Mouse (Mus musculus) forebrain, embryonic 15.5 days (tissue): ENCODE data around the gene Gkn1. TPM values are rescaled to one million over a fixed set of nuclear protein-coding genes. Genes with fewer than 3 reads are reported as not detected.

Experiments used
- ATAC-seq: fragments of 200-750 bp; cut with Nextera tagmentation; replicated peaks from 2 replicates; pipeline ENCODE4 v1.8.0; 2017; ENCODE audit warnings: mild to moderate bottlenecking, moderate TSS enrichment, moderate library complexity
- H3K27ac ChIP-seq: fragments of 300-500 bp; sonication (generic); replicated peaks from 2 replicates; pipeline ENCODE4 v1.5.1; 2015; ENCODE audit warnings: mild to moderate bottlenecking, inconsistent platforms
- H3K27me3 ChIP-seq: fragments of 300-500 bp; sonication (generic); 2 replicates; pipeline ENCODE4 v1.6.1; 2015; ENCODE audit warnings: inconsistent platforms
- H3K36me3 ChIP-seq: fragments of 300-500 bp; sonication (generic); 2 replicates; pipeline ENCODE4 v1.6.1; 2015; ENCODE audit warnings: mild to moderate bottlenecking, inconsistent platforms
- H3K4me1 ChIP-seq: fragments of 300-500 bp; sonication (generic); 2 replicates; pipeline ENCODE4 v1.6.1; 2015; ENCODE audit warnings: inconsistent platforms
- H3K4me2 ChIP-seq: fragments of 300-500 bp; sonication (generic); replicated peaks from 2 replicates; pipeline ENCODE4 v1.6.1; 2015; ENCODE audit warnings: mild to moderate bottlenecking, inconsistent platforms
- H3K4me3 ChIP-seq: fragments of 300-500 bp; sonication (generic); 2 replicates; pipeline ENCODE4 v1.5.1; 2015; ENCODE audit warnings: mild to moderate bottlenecking, inconsistent platforms
- H3K9ac ChIP-seq: fragments of 300-500 bp; sonication (generic); replicated peaks from 2 replicates; pipeline ENCODE4 v1.6.1; 2015; ENCODE audit warnings: mild to moderate bottlenecking, inconsistent platforms
- H3K9me3 ChIP-seq: fragments of 300-500 bp; sonication (generic); 2 replicates; pipeline ENCODE4 v1.6.1; 2016; ENCODE audit warnings: inconsistent platforms
- WGBS: fragments of 180-500 bp; shearing (Covaris S2); methylation state at CpG from one replicate; pipeline ENCODE4 v1.1.7; 2015; ENCODE audit warnings: mixed read lengths; 5-methylcytosine and 5-hydroxymethylcytosine counted together
- polyA plus RNA-seq: library from polyadenylated mRNA; unstranded; fragments of >200 nt; fragmentation: Nextera tagmentation; extraction: Ambion mirVana; gene quantifications from 2 replicates; pipeline ENCODE4 v1.2.1, GENCODE M21; 2015

The Gkn1 gene
- polyA plus RNA-seq, 1 experiment from 2014 or later, result not detected

- H3K36me3 ChIP-seq, result no peaks in the 10 kb centered on the region
- H3K9ac ChIP-seq, result no peak within 1 kb of the TSS
- no peaks in the 10 kb centered on the region for H3K4me1 ChIP-seq
- H3K27me3 ChIP-seq, result no peaks in the 10 kb centered on the region
- no peak for ATAC-seq
- H3K4me3 ChIP-seq, result no peak within 1 kb of the TSS
- no peaks in the 10 kb centered on the region for H3K9me3 ChIP-seq
- H3K4me2 ChIP-seq, result no peak within 1 kb of the TSS
- WGBS, result 93% methylated on average over 9 of the region's 9 CpGs
- no peak within 1 kb of the TSS for H3K27ac ChIP-seq
Observed at GRCm38 (mm10) chr6:87373057-87373456, 22.3 kb upstream of the Gkn1 start, which contains the start of gene Gkn2. TSS of gene Gkn2 (plus strand) at chr6:87373357.

- Histone ChIP-seq H3K36me3 (no peaks in the 10 kb centered on the region), H3K4me3 (no peak overlapping the region), H3K4me1 (no peaks in the 10 kb centered on the region), H3K9me3 (no peaks in the 10 kb centered on the region), H3K9ac (no peak overlapping the region), H3K4me2 (no peak overlapping the region), H3K27me3 (no peaks in the 10 kb centered on the region), H3K27ac (no peak overlapping the region)
- 93% methylated on average over 5 of the region's 5 CpGs for WGBS
- ATAC-seq, result no peak
Observed at GRCm38 (mm10) chr6:87369223-87369622, 18.5 kb upstream of the Gkn1 start.

GRCm38 (mm10) chr6:87354441-87354840, 3.7 kb upstream of the Gkn1 start:
- Histone ChIP-seq H3K27me3 (no peaks in the 10 kb centered on the region), H3K9ac (no peak overlapping the region), H3K27ac (no peak overlapping the region), H3K4me2 (no peak overlapping the region), H3K36me3 (no peaks in the 10 kb centered on the region), H3K4me1 (no peaks in the 10 kb centered on the region), H3K4me3 (no peak overlapping the region), H3K9me3 (no peaks in the 10 kb centered on the region)
- 52% methylated on average over 5 of the region's 5 CpGs for WGBS
- no peak for ATAC-seq

- Histone ChIP-seq H3K4me3 (no peak overlapping the region), H3K27ac (no peak overlapping the region), H3K9me3 (no peaks in the 10 kb centered on the region), H3K9ac (no peak overlapping the region), H3K36me3 (no peaks in the 10 kb centered on the region), H3K4me1 (peaks cover 22% of the 10 kb centered on the region), H3K27me3 (no peaks in the 10 kb centered on the region), H3K4me2 (peak overlapping the region; percentile 86; the same call in 1 of the 2 replicates)
- 29% methylated on average over 6 of the region's 6 CpGs for WGBS
- ATAC-seq, result no peak; the same call in 1 of the 2 replicates
Observed at GRCm38 (mm10) chr6:87335935-87336295, 14.8 kb downstream of the Gkn1 start.

- Histone ChIP-seq H3K27me3 (no peaks in the 10 kb centered on the region), H3K9me3 (no peaks in the 10 kb centered on the region), H3K9ac (peak within 1 kb of the TSS; percentile 66), H3K4me3 (peak within 1 kb of the TSS; percentile 65), H3K27ac (peak within 1 kb of the TSS; percentile 25; the same call in 1 of the 2 replicates), H3K36me3 (no peaks in the 10 kb centered on the region), H3K4me2 (peak within 1 kb of the TSS; percentile 86), H3K4me1 (peaks cover 22% of the 10 kb centered on the region)
- WGBS, result under 1% methylated on average over 54 of the region's 54 CpGs
- peak; percentile 77 for ATAC-seq
Observed at GRCm38 (mm10) chr6:87335091-87335934, 15.4 kb downstream of the Gkn1 start, which contains the start of gene Antxr1. TSS of gene Antxr1 (minus strand) at chr6:87335821.

GRCm38 (mm10) chr6:87334361-87335090, 16.2 kb downstream of the Gkn1 start:
- Histone ChIP-seq H3K4me3 (peak overlapping the region; percentile 65), H3K4me2 (peak overlapping the region; percentile 86), H3K27me3 (no peaks in the 10 kb centered on the region), H3K9ac (peak overlapping the region; percentile 66), H3K9me3 (no peaks in the 10 kb centered on the region), H3K27ac (no peak overlapping the region), H3K4me1 (peaks cover 22% of the 10 kb centered on the region), H3K36me3 (no peaks in the 10 kb centered on the region)
- WGBS, result 2% methylated on average over 11 of the region's 11 CpGs
- ATAC-seq, result peak; percentile 55

GRCm38 (mm10) chr6:87332380-87332779, 18.4 kb downstream of the Gkn1 start:
- Histone ChIP-seq H3K4me2 (no peak overlapping the region), H3K9ac (no peak overlapping the region), H3K4me3 (no peak overlapping the region), H3K27me3 (no peaks in the 10 kb centered on the region), H3K27ac (no peak overlapping the region), H3K9me3 (no peaks in the 10 kb centered on the region), H3K4me1 (peaks cover 29% of the 10 kb centered on the region), H3K36me3 (no peaks in the 10 kb centered on the region)
- no peak for ATAC-seq
- 65% methylated on average over 2 of the region's 2 CpGs for WGBS

GRCm38 (mm10) chr6:87328265-87329173, 22.2 kb downstream of the Gkn1 start:
- H3K4me2 ChIP-seq, result no peak overlapping the region
- H3K27ac ChIP-seq, result no peak overlapping the region
- 69% methylated on average over 22 of the region's 22 CpGs for WGBS
- no peak overlapping the region for H3K9ac ChIP-seq
- H3K4me1 ChIP-seq, result peaks cover 16% of the 10 kb centered on the region
- H3K9me3 ChIP-seq, result no peaks in the 10 kb centered on the region
- H3K4me3 ChIP-seq, result no peak overlapping the region
- no peaks in the 10 kb centered on the region for H3K36me3 ChIP-seq
- no peak for ATAC-seq
- no peaks in the 10 kb centered on the region for H3K27me3 ChIP-seq

- Histone ChIP-seq H3K4me2 (no peak overlapping the region), H3K27ac (no peak overlapping the region), H3K27me3 (no peaks in the 10 kb centered on the region), H3K4me1 (peaks cover 10% of the 10 kb centered on the region), H3K9ac (no peak overlapping the region), H3K36me3 (no peaks in the 10 kb centered on the region), H3K9me3 (no peaks in the 10 kb centered on the region), H3K4me3 (no peak overlapping the region)
- ATAC-seq, result no peak
- WGBS, result 87% methylated on average over 2 of the region's 2 CpGs
Observed at GRCm38 (mm10) chr6:87326932-87327331, 23.8 kb downstream of the Gkn1 start.

- WGBS, result 94% methylated on average over 2 of the region's 2 CpGs
- Histone ChIP-seq H3K4me3 (no peak overlapping the region), H3K4me2 (no peak overlapping the region), H3K9ac (no peak overlapping the region), H3K9me3 (no peaks in the 10 kb centered on the region), H3K4me1 (no peaks in the 10 kb centered on the region), H3K27me3 (no peaks in the 10 kb centered on the region), H3K27ac (no peak overlapping the region), H3K36me3 (no peaks in the 10 kb centered on the region)
- no peak for ATAC-seq
Observed at GRCm38 (mm10) chr6:87323381-87323780, 27.4 kb downstream of the Gkn1 start.

- no peak overlapping the region for H3K9ac ChIP-seq
- H3K4me1 ChIP-seq, result no peaks in the 10 kb centered on the region
- no peak overlapping the region for H3K27ac ChIP-seq
- 95% methylated on average over 7 of the region's 7 CpGs for WGBS
- H3K4me2 ChIP-seq, result no peak overlapping the region
- no peaks in the 10 kb centered on the region for H3K9me3 ChIP-seq
- no peaks in the 10 kb centered on the region for H3K27me3 ChIP-seq
- H3K36me3 ChIP-seq, result no peaks in the 10 kb centered on the region
- no peak for ATAC-seq
- H3K4me3 ChIP-seq, result no peak overlapping the region
Observed at GRCm38 (mm10) chr6:87318651-87319050, 32.1 kb downstream of the Gkn1 start.
